Mouse (Mus musculus) heart, embryonic 15.5 days (tissue): ENCODE data around the gene Ptpa. TPM values are rescaled to one million over a fixed set of nuclear protein-coding genes. Genes with fewer than 3 reads are reported as not detected.

Experiments
- ATAC-seq: fragments of 200-750 bp; cut with Nextera tagmentation; replicated peaks from 2 replicates; pipeline ENCODE4 v1.8.0; 2017; ENCODE audit warnings: low read depth, moderate TSS enrichment; ENCODE audit not compliant: insufficient number of reproducible peaks, insufficient read depth, low FRiP score
- H3K27ac ChIP-seq: fragments of 300-500 bp; sonication (generic); 2 replicates; pipeline ENCODE4 v1.5.1; 2015; ENCODE audit warnings: mild to moderate bottlenecking, inconsistent platforms
- H3K27me3 ChIP-seq: fragments of 300-500 bp; sonication (generic); 2 replicates; pipeline ENCODE4 v1.6.1; 2015; ENCODE audit warnings: inconsistent platforms
- H3K36me3 ChIP-seq: fragments of 300-500 bp; sonication (generic); 2 replicates; pipeline ENCODE4 v1.6.1; 2015; ENCODE audit warnings: mild to moderate bottlenecking, inconsistent platforms
- H3K4me1 ChIP-seq: fragments of 300-500 bp; sonication (generic); replicated peaks from 2 replicates; pipeline ENCODE4 v1.6.1; 2015; ENCODE audit warnings: inconsistent platforms
- H3K4me2 ChIP-seq: fragments of 300-500 bp; sonication (generic); 2 replicates; pipeline ENCODE4 v1.6.1; 2015; ENCODE audit warnings: inconsistent platforms, mild to moderate bottlenecking, moderate library complexity
- H3K4me3 ChIP-seq: fragments of 300-500 bp; sonication (generic); 2 replicates; pipeline ENCODE4 v1.5.1; 2015; ENCODE audit warnings: mild to moderate bottlenecking, inconsistent platforms
- H3K9ac ChIP-seq: fragments of 300-500 bp; sonication (generic); 2 replicates; pipeline ENCODE4 v1.6.1; 2015; ENCODE audit warnings: mild to moderate bottlenecking, inconsistent platforms
- H3K9me3 ChIP-seq: fragments of 300-500 bp; sonication (generic); replicated peaks from 2 replicates; pipeline ENCODE4 v1.6.1; 2016; ENCODE audit warnings: inconsistent platforms
- WGBS: fragments of 180-500 bp; shearing (Covaris S2); methylation state at CpG from one replicate; pipeline ENCODE4 v1.1.7; 2015; ENCODE audit warnings: mixed read lengths; 5-methylcytosine and 5-hydroxymethylcytosine counted together
- polyA plus RNA-seq: library from polyadenylated mRNA; unstranded; fragments of >200 nt; fragmentation: Nextera tagmentation; extraction: Ambion mirVana; gene quantifications from 2 replicates; pipeline ENCODE4 v1.2.1, GENCODE M21; 2015

Ptpa gene
- polyA plus RNA-seq, 1 experiment from 2014 or later: 102 TPM

- Histone ChIP-seq H3K36me3 (peaks cover 42% of the 10 kb centered on the region), H3K9me3 (no peaks in the 10 kb centered on the region), H3K27me3 (no peaks in the 10 kb centered on the region), H3K4me1 (peaks cover 10% of the 10 kb centered on the region; the same call in 1 of the 2 replicates), H3K9ac (no peak overlapping the region), H3K27ac (no peak overlapping the region), H3K4me3 (no peak overlapping the region), H3K4me2 (no peak overlapping the region)
- ATAC-seq: no peak
- 78% methylated on average over 9 of the region's 9 CpGs for WGBS
Observed at GRCm38 (mm10) chr2:30386913-30387312, 28.9 kb upstream of the Ptpa start.

GRCm38 (mm10) chr2:30389000-30389399 lies 26.8 kb upstream of the Ptpa start:
- Histone ChIP-seq H3K4me1 (peaks cover 23% of the 10 kb centered on the region), H3K27me3 (no peaks in the 10 kb centered on the region), H3K9me3 (no peaks in the 10 kb centered on the region), H3K27ac (no peak overlapping the region), H3K4me3 (no peak overlapping the region), H3K36me3 (peaks cover 21% of the 10 kb centered on the region), H3K4me2 (no peak overlapping the region), H3K9ac (no peak overlapping the region)
- ATAC-seq: no peak
- WGBS: 90% methylated on average over 2 of the region's 2 CpGs

GRCm38 (mm10) chr2:30392114-30392576 lies 23.7 kb upstream of the Ptpa start, which contains the start of gene Dolpp1:
Dolpp1 (plus strand) TSS chr2:30392254.
- peak within 1 kb of the TSS; percentile 70 for H3K9ac ChIP-seq
- 0% methylated on average over 40 of the region's 40 CpGs for WGBS
- peak within 1 kb of the TSS; percentile 84 for H3K4me2 ChIP-seq
- H3K27ac ChIP-seq: peak within 1 kb of the TSS; percentile 91
- peaks cover 27% of the 10 kb centered on the region for H3K4me1 ChIP-seq
- peak within 1 kb of the TSS; percentile 67 for H3K4me3 ChIP-seq
- H3K36me3 ChIP-seq: peaks cover 15% of the 10 kb centered on the region; the same call in 1 of the 2 replicates
- no peaks in the 10 kb centered on the region for H3K9me3 ChIP-seq
- peak; percentile 97 for ATAC-seq
- H3K27me3 ChIP-seq: no peaks in the 10 kb centered on the region

- Histone ChIP-seq H3K9ac (peak overlapping the region; percentile 70), H3K36me3 (peaks cover 21% of the 10 kb centered on the region; the same call in 1 of the 2 replicates), H3K4me2 (peak overlapping the region; percentile 84), H3K4me1 (peaks cover 27% of the 10 kb centered on the region), H3K9me3 (no peaks in the 10 kb centered on the region), H3K27ac (peak overlapping the region; percentile 91), H3K4me3 (peak overlapping the region; percentile 67), H3K27me3 (no peaks in the 10 kb centered on the region)
- WGBS: under 1% methylated on average over 53 of the region's 54 CpGs
- peak; percentile 76 for ATAC-seq
Observed at GRCm38 (mm10) chr2:30392577-30393369, 23.1 kb upstream of the Ptpa start.

GRCm38 (mm10) chr2:30393370-30393656 lies 22.5 kb upstream of the Ptpa start:
- Histone ChIP-seq H3K4me2 (peak overlapping the region; percentile 84), H3K9me3 (no peaks in the 10 kb centered on the region), H3K4me1 (peaks cover 27% of the 10 kb centered on the region), H3K27ac (peak overlapping the region; percentile 91), H3K27me3 (no peaks in the 10 kb centered on the region), H3K4me3 (peak overlapping the region; percentile 67), H3K9ac (peak overlapping the region; percentile 70), H3K36me3 (peaks cover 26% of the 10 kb centered on the region; the same call in 1 of the 2 replicates)
- no peak for ATAC-seq
- 41% methylated on average over 1 of the region's 1 CpGs for WGBS

GRCm38 (mm10) chr2:30395757-30396156 lies 20.1 kb upstream of the Ptpa start:
- no peak for ATAC-seq
- Histone ChIP-seq H3K9ac (no peak overlapping the region), H3K4me3 (no peak overlapping the region), H3K36me3 (peaks cover 41% of the 10 kb centered on the region; the same call in 1 of the 2 replicates), H3K27me3 (no peaks in the 10 kb centered on the region), H3K4me1 (peaks cover 38% of the 10 kb centered on the region), H3K9me3 (no peaks in the 10 kb centered on the region), H3K4me2 (no peak overlapping the region), H3K27ac (no peak overlapping the region)
- 90% methylated on average over 7 of the region's 7 CpGs for WGBS

GRCm38 (mm10) chr2:30396246-30396645 lies 19.6 kb upstream of the Ptpa start:
- Histone ChIP-seq H3K4me2 (no peak overlapping the region), H3K4me1 (peaks cover 33% of the 10 kb centered on the region), H3K4me3 (no peak overlapping the region), H3K9me3 (no peaks in the 10 kb centered on the region), H3K27me3 (no peaks in the 10 kb centered on the region), H3K9ac (no peak overlapping the region), H3K36me3 (peaks cover 41% of the 10 kb centered on the region; the same call in 1 of the 2 replicates), H3K27ac (no peak overlapping the region)
- WGBS: 84% methylated on average over 7 of the region's 7 CpGs
- ATAC-seq: no peak

GRCm38 (mm10) chr2:30397986-30398512 lies 17.8 kb upstream of the Ptpa start:
- no peak overlapping the region for H3K9ac ChIP-seq
- H3K4me3 ChIP-seq: no peak overlapping the region
- H3K4me1 ChIP-seq: peaks cover 26% of the 10 kb centered on the region
- H3K27me3 ChIP-seq: no peaks in the 10 kb centered on the region
- H3K27ac ChIP-seq: no peak overlapping the region
- H3K36me3 ChIP-seq: peaks cover 57% of the 10 kb centered on the region; the same call in 1 of the 2 replicates
- no peak for ATAC-seq
- no peaks in the 10 kb centered on the region for H3K9me3 ChIP-seq
- WGBS: 84% methylated on average over 10 of the region's 10 CpGs
- no peak overlapping the region for H3K4me2 ChIP-seq

- H3K36me3 ChIP-seq: peaks cover 68% of the 10 kb centered on the region
- 60% methylated on average over 20 of the region's 20 CpGs for WGBS
- peak; percentile 56 for ATAC-seq
Observed at GRCm38 (mm10) chr2:30399191-30400171, 16.4 kb upstream of the Ptpa start.

GRCm38 (mm10) chr2:30401581-30401980 lies 14.3 kb upstream of the Ptpa start:
- Histone ChIP-seq H3K27ac (no peak overlapping the region), H3K4me1 (peaks cover 12% of the 10 kb centered on the region), H3K9me3 (no peaks in the 10 kb centered on the region), H3K36me3 (peaks cover 79% of the 10 kb centered on the region), H3K27me3 (no peaks in the 10 kb centered on the region), H3K4me2 (no peak overlapping the region), H3K9ac (no peak overlapping the region), H3K4me3 (no peak overlapping the region)
- WGBS: 57% methylated on average over 1 of the region's 1 CpGs
- no peak for ATAC-seq

More at GRCm38 (mm10) chr2:30399191-30400171, 16.4 kb upstream of the Ptpa start:
- Histone ChIP-seq H3K4me3 (no peak overlapping the region), H3K4me2 (no peak overlapping the region), H3K9ac (0 out of 2 replicates have a peak overlapping the region, but pooled peaks have one; percentile 32), H3K27me3 (no peaks in the 10 kb centered on the region), H3K4me1 (peaks cover 12% of the 10 kb centered on the region), H3K27ac (peak overlapping the region; percentile 82), H3K9me3 (no peaks in the 10 kb centered on the region)

- ATAC-seq: no peak
- Histone ChIP-seq H3K4me2 (no peak overlapping the region), H3K4me3 (no peak overlapping the region), H3K9ac (no peak overlapping the region), H3K27me3 (no peaks in the 10 kb centered on the region), H3K4me1 (peaks cover 12% of the 10 kb centered on the region), H3K27ac (no peak overlapping the region), H3K9me3 (no peaks in the 10 kb centered on the region), H3K36me3 (peaks cover 73% of the 10 kb centered on the region)
- WGBS: 88% methylated on average over 9 of the region's 9 CpGs
Observed at GRCm38 (mm10) chr2:30402351-30402826, 13.4 kb upstream of the Ptpa start.
